Mouse (Mus musculus): ENCODE data around the gene Rgs14. TPM values are rescaled to one million over a fixed set of nuclear protein-coding genes. Genes with fewer than 3 reads are reported as not detected.

Gene Rgs14
- 17.6 and 42.7 TPM in 2 replicates for polyA plus RNA-seq (2012; rRNA removed; ENCODE audit: low replicate concordance)

GRCm38 (mm10) chr13:55369531-55370114, at the start of gene Rgs14:
Gene Rgs14 (plus strand): TSS chr13:55369732.

DNA sequence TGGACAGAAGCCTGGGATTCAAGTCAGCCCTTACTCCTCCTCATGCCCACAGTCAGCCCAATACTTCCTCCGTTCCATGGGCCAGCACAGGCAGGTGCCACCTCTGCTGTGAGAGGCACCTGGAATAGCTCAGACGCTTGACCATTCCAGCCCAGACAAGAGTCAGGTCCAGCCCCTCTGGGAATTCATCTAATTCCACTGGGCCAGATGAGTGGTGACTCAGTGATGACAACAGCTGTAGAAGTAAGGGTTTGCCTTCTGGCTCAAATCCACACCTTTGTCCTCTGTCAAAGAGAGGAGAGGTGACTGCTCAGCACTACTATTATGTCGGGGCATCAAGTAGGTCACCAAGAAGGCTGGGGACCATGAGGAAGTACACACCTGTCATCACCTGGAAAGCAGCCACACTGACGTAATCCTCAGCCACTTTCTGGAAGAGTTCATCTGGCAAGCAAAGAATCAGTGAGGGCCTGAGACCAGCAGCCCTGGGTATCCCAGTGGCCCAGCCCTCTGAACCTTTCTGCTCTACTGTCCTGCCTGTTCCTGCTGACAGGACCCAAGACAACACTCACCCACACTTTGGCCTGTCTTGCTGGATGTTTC, 49.5 kb upstream of the Rgs14 start, which contains the start of gene Prelid1:
Prelid1 (plus strand) TSS at position 570 of the 603 bp plus-strand sequence.

GRCm38 (mm10) chr13:55321434-55322129, 48.0 kb upstream of the Rgs14 start, which contains the start of gene Rab24:
Gene Rab24 (minus strand): TSS chr13:55321946.

DNA sequence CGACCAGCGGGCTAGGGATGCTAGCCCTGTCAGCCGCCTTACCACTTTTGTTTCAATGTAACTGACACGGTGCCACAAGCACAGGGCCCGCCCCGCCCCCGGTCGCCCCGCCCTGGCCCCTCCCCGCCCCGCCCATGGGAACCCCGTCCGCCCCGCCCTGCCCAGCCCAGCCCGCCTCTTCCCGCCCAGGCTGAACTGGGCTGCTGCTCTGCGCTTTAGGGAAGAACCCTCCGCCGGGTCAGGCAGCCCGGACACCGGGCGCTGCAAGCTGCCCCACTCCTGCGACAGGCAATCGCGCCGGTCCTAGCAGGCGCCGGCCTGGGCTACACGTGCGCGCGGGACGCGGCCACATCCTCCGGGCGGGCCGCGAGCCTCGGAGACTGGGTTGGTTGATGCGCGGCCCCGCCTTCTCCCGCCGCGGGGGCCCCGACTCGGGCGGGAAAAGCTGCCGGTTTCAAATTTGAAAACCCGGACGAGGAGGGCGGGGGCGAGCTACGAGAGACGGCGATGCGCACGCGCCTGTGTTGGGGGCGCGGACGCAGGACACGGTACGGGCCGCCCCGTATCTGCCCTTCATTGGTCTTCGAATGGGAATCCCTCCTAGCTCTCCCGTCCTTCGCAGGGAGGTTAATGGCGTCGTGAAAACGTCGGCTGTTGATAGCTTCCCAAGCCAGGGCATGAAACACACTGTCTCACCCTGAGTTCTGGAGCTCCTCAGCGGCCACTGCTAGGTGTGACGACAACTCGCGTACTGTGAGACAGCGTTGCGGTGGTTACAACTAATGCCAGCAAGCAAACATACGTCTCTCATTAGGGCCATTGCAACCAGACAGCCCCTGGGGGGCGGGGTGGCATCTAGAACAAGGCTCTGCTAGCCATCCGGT, 39.6 kb upstream of the Rgs14 start, which contains the start of gene Mxd3:
Mxd3 (minus strand) TSS at position 141 of the 884 bp plus-strand sequence.

GRCm38 (mm10) chr13:55362453-55363060, 7.0 kb upstream of the Rgs14 start, which contains the start of gene Lman2:
Gene Lman2 (minus strand): TSS chr13:55362783.

GRCm38 (mm10) chr13:55398088-55398487, 28.6 kb downstream of the Rgs14 start, which contains the start of gene Slc34a1:
Gene Slc34a1 (plus strand): TSS chr13:55398187.

DNA sequence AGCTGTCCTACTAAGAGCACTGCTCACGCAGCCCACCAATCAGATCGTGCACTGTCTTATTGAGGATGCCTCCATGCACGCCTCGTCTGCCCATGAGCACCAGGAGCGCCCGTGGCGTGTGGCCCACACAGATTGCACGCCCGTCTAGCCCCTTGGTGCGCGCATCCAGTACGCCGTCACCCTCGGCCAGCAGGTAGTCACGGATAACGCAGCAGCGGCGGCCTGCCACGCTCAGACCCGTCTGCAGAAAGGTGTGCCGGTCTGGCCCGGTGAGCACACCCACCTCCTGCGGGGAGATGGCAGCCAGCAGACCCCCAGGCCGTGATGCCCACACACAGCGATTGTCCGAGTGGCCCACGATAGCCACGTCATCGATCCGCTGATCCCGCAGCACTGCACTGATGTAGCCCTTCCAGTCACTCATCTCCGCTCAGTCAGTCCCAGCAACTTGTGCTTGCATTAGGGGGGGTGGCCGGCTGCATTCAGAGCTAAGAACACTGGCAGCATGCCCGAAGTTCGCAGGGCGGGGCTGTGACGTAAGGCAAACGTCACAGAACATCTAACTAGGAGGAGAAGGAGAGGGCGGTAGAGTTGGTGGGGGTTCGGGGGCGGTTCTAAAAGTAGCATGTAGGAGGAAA, 45.3 kb downstream of the Rgs14 start, which contains the start of gene Pfn3:
Pfn3 (minus strand) TSS at position 490 of the 638 bp plus-strand sequence.

GRCm38 (mm10) chr13:55426613-55427012, 57.1 kb downstream of the Rgs14 start, which contains the start of gene F12:
Gene F12 (minus strand): TSS chr13:55426793.

Other genes starting within 250 kb of the Rgs14 start
- not detected in 2 replicates for gene Gm17617, start 236.2 kb upstream of the Rgs14 start, polyA plus RNA-seq (2012; rRNA removed; ENCODE audit: low replicate concordance)
- gene Fgfr4, start 217.1 kb upstream of the Rgs14 start, polyA plus RNA-seq (2012; rRNA removed; ENCODE audit: low replicate concordance) = 0.84 and 2.9 TPM in 2 replicates
- gene Nsd1, start 159.9 kb upstream of the Rgs14 start, polyA plus RNA-seq (2012; rRNA removed; ENCODE audit: low replicate concordance) = 19.0 and 27.2 TPM in 2 replicates
- gene Prelid1, start 49.2 kb upstream of the Rgs14 start, polyA plus RNA-seq (2012; rRNA removed; ENCODE audit: low replicate concordance) = 248 and 369 TPM in 2 replicates
- gene Rab24, start 47.8 kb upstream of the Rgs14 start, polyA plus RNA-seq (2012; rRNA removed; ENCODE audit: low replicate concordance) = 65.1 and 67.8 TPM in 2 replicates
- gene Mxd3, start 39.9 kb upstream of the Rgs14 start, polyA plus RNA-seq (2012; rRNA removed; ENCODE audit: low replicate concordance) = 2.5 and 5.3 TPM in 2 replicates
- gene Lman2, start 6.9 kb upstream of the Rgs14 start, polyA plus RNA-seq (2012; rRNA removed; ENCODE audit: low replicate concordance) = 114 and 147 TPM in 2 replicates
- 0.47 and 0.53 TPM in 2 replicates for gene Slc34a1, start 28.5 kb downstream of the Rgs14 start, polyA plus RNA-seq (2012; rRNA removed; ENCODE audit: low replicate concordance)
- not detected in 2 replicates for gene Pfn3, start 45.5 kb downstream of the Rgs14 start, polyA plus RNA-seq (2012; rRNA removed; ENCODE audit: low replicate concordance)
- 0.16 and 3.2 TPM in 2 replicates for gene F12, start 57.1 kb downstream of the Rgs14 start, polyA plus RNA-seq (2012; rRNA removed; ENCODE audit: low replicate concordance)
- gene Grk6, start 75.3 kb downstream of the Rgs14 start, polyA plus RNA-seq (2012; rRNA removed; ENCODE audit: low replicate concordance) = 93.6 and 123 TPM in 2 replicates
- gene Prr7, start 94.5 kb downstream of the Rgs14 start, polyA plus RNA-seq (2012; rRNA removed; ENCODE audit: low replicate concordance) = 5.0 and 42.2 TPM in 2 replicates
- gene Dbn1, start 118.4 kb downstream of the Rgs14 start, polyA plus RNA-seq (2012; rRNA removed; ENCODE audit: low replicate concordance) = 54.6 and 75.0 TPM in 2 replicates
- gene Pdlim7, start 143.9 kb downstream of the Rgs14 start, polyA plus RNA-seq (2012; rRNA removed; ENCODE audit: low replicate concordance) = 89.3 and 232 TPM in 2 replicates
- gene Dok3, start 159.6 kb downstream of the Rgs14 start, polyA plus RNA-seq (2012; rRNA removed; ENCODE audit: low replicate concordance) = 39.2 and 137 TPM in 2 replicates
- gene Ddx41, start 166.9 kb downstream of the Rgs14 start, polyA plus RNA-seq (2012; rRNA removed; ENCODE audit: low replicate concordance) = 50.1 and 68.2 TPM in 2 replicates
- 111 and 142 TPM in 2 replicates for gene Fam193b, start 201.4 kb downstream of the Rgs14 start, polyA plus RNA-seq (2012; rRNA removed; ENCODE audit: low replicate concordance)
- gene Tmed9, start 204.0 kb downstream of the Rgs14 start, polyA plus RNA-seq (2012; rRNA removed; ENCODE audit: low replicate concordance) = 48.5 and 54.2 TPM in 2 replicates
- gene B4galt7, start 230.2 kb downstream of the Rgs14 start, polyA plus RNA-seq (2012; rRNA removed; ENCODE audit: low replicate concordance) = 22.1 and 27.1 TPM in 2 replicates

All from mammary gland, adult 2 months (tissue).